In genomic region chr2:34973087-34973486, GRCm38 (mm10) we compare ENCODE assay signal across 11 mouse cellular contexts. TPM values are rescaled to one million over a fixed set of nuclear protein-coding genes. Genes with fewer than 3 reads are reported as not detected.
"Had no signal": no experiment of that assay in that cellular context is flagged by ENCODE, and none has a peak within 500 bp of the region (broad histone marks: within the 10 kb centered on the region; RNA-seq: fewer than 3 reads in every experiment).

No protein-coding gene starts in this region.

- DNase-seq: liver, embryonic 13.5 days; liver, postnatal 0 days; lung, adult 2 months; lung, postnatal 14 days; lung, postnatal 36 days; retina, postnatal 1 day; right cerebral cortex, adult 18-20 months; right cerebral cortex, postnatal 25 days; right cerebral cortex, postnatal 4 days; spleen, adult 18-20 months had no signal

RNA-seq across cellular contexts. Expression of gene Traf1, which starts 11.5 kb away (rescaled TPM):
- polyA plus RNA-seq: neural tube, embryonic 11.5 days had no signal
